Mouse (Mus musculus) embryonic facial prominence, embryonic 12.5 days (tissue): Measurements from ENCODE around the gene Gm16253. TPM values are rescaled to one million over a fixed set of nuclear protein-coding genes. Genes with fewer than 3 reads are reported as not detected.
A peak's percentile ranks its signal among the peaks of the same experiment; 100 is the strongest.

Experiments used
- ATAC-seq: fragments of 200-750 bp; cut with Nextera tagmentation; 2 replicates; pipeline ENCODE4 v1.8.0; 2017; ENCODE audit not compliant: insufficient number of reproducible peaks, insufficient read depth, low FRiP score, low TSS enrichment
- H3K27ac ChIP-seq: fragments of 300-500 bp; sonication (generic); 2 replicates; pipeline ENCODE4 v1.5.1; 2016; ENCODE audit warnings: mild to moderate bottlenecking
- H3K27me3 ChIP-seq: fragments of 300-500 bp; sonication (generic); 2 replicates; pipeline ENCODE4 v1.6.1; 2016; ENCODE audit warnings: mild to moderate bottlenecking, moderate library complexity
- H3K36me3 ChIP-seq: fragments of 300-500 bp; sonication (generic); 2 replicates; pipeline ENCODE4 v1.6.1; 2016; ENCODE audit warnings: mild to moderate bottlenecking
- H3K4me1 ChIP-seq: fragments of 300-500 bp; sonication (generic); 2 replicates; pipeline ENCODE4 v1.6.1; 2016
- H3K4me2 ChIP-seq: fragments of 300-500 bp; sonication (generic); replicated peaks from 2 replicates; pipeline ENCODE4 v1.6.1; 2016; ENCODE audit warnings: mild to moderate bottlenecking, moderate library complexity
- H3K4me3 ChIP-seq: fragments of 300-500 bp; sonication (generic); 2 replicates; pipeline ENCODE4 v1.5.1; 2016; ENCODE audit warnings: mild to moderate bottlenecking
- H3K9ac ChIP-seq: fragments of 300-500 bp; sonication (generic); 2 replicates; pipeline ENCODE4 v1.6.1; 2016; ENCODE audit warnings: mild to moderate bottlenecking, moderate library complexity
- H3K9me3 ChIP-seq: fragments of 300-500 bp; sonication (generic); 2 replicates; pipeline ENCODE4 v1.6.1; 2016; ENCODE audit warnings: mild to moderate bottlenecking, moderate library complexity
- WGBS: fragments of 180-500 bp; shearing (Covaris S2); methylation state at CpG from one replicate; pipeline ENCODE4 v1.1.7; 2016; 5-methylcytosine and 5-hydroxymethylcytosine counted together
- polyA plus RNA-seq: library from polyadenylated mRNA; unstranded; fragments of >200 nt; fragmentation: Nextera tagmentation; extraction: Ambion mirVana; gene quantifications from 2 replicates; pipeline ENCODE4 v1.2.1, GENCODE M21; 2016

Gene Gm16253
- 2.1 and 2.4 TPM in 2 replicates for polyA plus RNA-seq

- peak within 1 kb of the TSS; percentile 80 for H3K27ac ChIP-seq
- H3K36me3 ChIP-seq = no peaks in the 10 kb centered on the region
- peaks cover 19% of the 10 kb centered on the region for H3K4me1 ChIP-seq
- ATAC-seq = peak; percentile 77
- 28% methylated on average over 17 of the region's 17 CpGs for WGBS
- peak within 1 kb of the TSS; percentile 9 for H3K4me3 ChIP-seq
- H3K9ac ChIP-seq = no peak within 1 kb of the TSS
- no peaks in the 10 kb centered on the region for H3K27me3 ChIP-seq
- peak within 1 kb of the TSS; percentile 38 for H3K4me2 ChIP-seq
- H3K9me3 ChIP-seq = no peaks in the 10 kb centered on the region
These were observed at the start of gene Gm16253 for GRCm38 (mm10) chr3:96576690-96577541. Gene Gm16253 (plus strand): TSS chr3:96576984.

DNA sequence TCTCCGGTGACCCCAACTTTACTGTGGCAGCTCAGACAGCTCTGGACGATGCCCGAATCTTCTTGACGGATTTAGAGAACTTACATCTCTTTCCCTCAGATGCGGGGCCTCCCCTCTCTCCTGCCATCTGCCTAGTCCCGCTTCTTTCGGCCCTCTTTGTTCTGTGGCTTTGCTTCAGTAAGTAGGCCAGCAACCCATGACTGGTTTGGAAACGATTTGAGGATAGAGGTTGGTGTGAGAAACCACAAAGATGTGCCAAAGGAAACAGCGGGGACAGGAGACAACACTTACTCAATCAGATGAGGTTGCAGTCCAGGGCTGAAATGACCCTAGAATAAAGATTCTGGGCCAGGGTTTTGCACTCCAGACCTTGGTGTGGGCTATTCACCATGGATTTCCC, 48.3 kb upstream of the Gm16253 start:
- no peak overlapping the region for H3K4me2 ChIP-seq
- H3K9me3 ChIP-seq = no peaks in the 10 kb centered on the region
- peaks cover 42% of the 10 kb centered on the region for H3K27me3 ChIP-seq
- H3K27ac ChIP-seq = no peak overlapping the region
- H3K4me3 ChIP-seq = no peak overlapping the region
- ATAC-seq = no peak
- H3K9ac ChIP-seq = no peak overlapping the region
- H3K4me1 ChIP-seq = peaks cover 9% of the 10 kb centered on the region
- 54% methylated on average over 9 of the region's 9 CpGs for WGBS
- no peaks in the 10 kb centered on the region for H3K36me3 ChIP-seq

DNA sequence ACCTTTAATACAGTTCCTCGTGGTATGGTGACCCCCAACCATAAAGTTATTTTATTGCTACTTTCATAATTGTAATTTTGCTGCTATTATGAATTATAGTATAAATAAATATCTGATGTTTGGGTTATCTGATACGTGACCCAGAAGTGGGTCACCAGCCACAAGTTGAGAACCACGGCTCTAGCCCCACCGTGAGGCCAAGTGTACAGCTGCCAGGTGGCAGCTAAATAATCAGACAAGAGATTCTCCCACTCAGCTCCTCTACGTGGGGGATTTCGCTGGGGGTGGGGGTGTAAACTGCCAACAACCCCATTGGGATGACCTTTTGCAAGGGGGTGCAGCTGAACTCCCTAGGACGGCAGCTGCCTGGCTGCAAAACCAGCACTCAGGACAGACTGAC, 44.7 kb upstream of the Gm16253 start:
- Histone ChIP-seq H3K27me3 (peaks cover 24% of the 10 kb centered on the region), H3K9me3 (no peaks in the 10 kb centered on the region), H3K9ac (no peak overlapping the region), H3K4me3 (no peak overlapping the region), H3K27ac (no peak overlapping the region), H3K4me2 (no peak overlapping the region), H3K36me3 (no peaks in the 10 kb centered on the region), H3K4me1 (peaks cover 6% of the 10 kb centered on the region)
- ATAC-seq = no peak
- 61% methylated on average over 7 of the region's 7 CpGs for WGBS

GRCm38 (mm10) chr3:96534300-96534699, 42.5 kb upstream of the Gm16253 start:
- Histone ChIP-seq H3K4me2 (no peak overlapping the region), H3K27ac (no peak overlapping the region), H3K4me1 (peaks cover 4% of the 10 kb centered on the region; the same call in 1 of the 2 replicates), H3K9ac (no peak overlapping the region), H3K27me3 (0 out of 2 replicates have a peak, but pooled peaks cover 2% of the 10 kb centered on the region), H3K36me3 (no peaks in the 10 kb centered on the region), H3K9me3 (no peaks in the 10 kb centered on the region), H3K4me3 (no peak overlapping the region)
- 60% methylated on average over 2 of the region's 2 CpGs for WGBS
- no peak for ATAC-seq

- no peaks in the 10 kb centered on the region for H3K9me3 ChIP-seq
- H3K9ac ChIP-seq = no peak overlapping the region
- no peak overlapping the region for H3K4me2 ChIP-seq
- H3K27ac ChIP-seq = no peak overlapping the region
- no peak overlapping the region for H3K4me3 ChIP-seq
- no peak for ATAC-seq
- peaks cover 4% of the 10 kb centered on the region; the same call in 1 of the 2 replicates for H3K4me1 ChIP-seq
- no peaks in the 10 kb centered on the region for H3K27me3 ChIP-seq
- WGBS = 24% methylated on average over 2 of the region's 2 CpGs
- H3K36me3 ChIP-seq = no peaks in the 10 kb centered on the region
These were observed 37.5 kb upstream of the Gm16253 start for GRCm38 (mm10) chr3:96539316-96539715.

GRCm38 (mm10) chr3:96540740-96541139, 36.0 kb upstream of the Gm16253 start:
- 42% methylated on average over 6 of the region's 6 CpGs for WGBS
- Histone ChIP-seq H3K9ac (no peak overlapping the region), H3K4me2 (no peak overlapping the region), H3K27ac (no peak overlapping the region), H3K36me3 (no peaks in the 10 kb centered on the region), H3K27me3 (no peaks in the 10 kb centered on the region), H3K9me3 (no peaks in the 10 kb centered on the region), H3K4me3 (no peak overlapping the region), H3K4me1 (peaks cover 4% of the 10 kb centered on the region; the same call in 1 of the 2 replicates)
- no peak for ATAC-seq

DNA sequence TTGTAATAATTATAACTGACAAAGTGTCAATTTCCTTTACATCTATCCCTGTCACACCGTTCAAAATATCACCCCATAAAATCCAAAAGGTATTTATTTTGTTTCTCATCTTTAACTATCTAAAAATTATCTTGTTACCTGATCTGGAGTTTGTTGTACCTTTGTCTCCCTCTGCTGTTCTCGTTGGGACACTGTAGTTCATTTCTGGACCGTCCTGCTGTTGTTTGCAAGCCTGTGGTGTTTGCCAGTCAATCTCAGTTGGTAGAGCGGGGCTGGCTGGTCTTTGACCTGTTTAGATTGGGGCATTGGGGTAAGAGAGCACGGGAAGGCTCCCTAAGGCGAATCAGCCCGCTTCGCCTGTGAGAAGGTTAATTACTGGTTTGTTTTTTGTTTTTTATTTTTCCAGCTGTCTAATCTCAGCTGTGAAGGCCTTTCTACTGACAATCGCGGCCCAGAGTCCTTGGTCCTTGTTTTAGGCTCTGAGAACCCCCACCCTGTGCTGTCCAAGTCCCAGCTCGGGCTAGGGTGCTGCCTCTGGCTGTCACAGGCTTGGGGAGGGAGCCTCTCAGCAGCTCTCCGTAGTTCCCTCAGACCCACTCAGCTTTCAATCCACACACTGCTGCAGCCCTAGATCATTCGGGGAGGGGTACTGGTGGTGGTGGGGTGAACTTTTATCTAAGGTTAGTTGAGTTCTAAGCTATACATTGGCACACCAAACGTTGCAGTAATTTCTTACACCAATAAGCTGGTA, 35.3 kb upstream of the Gm16253 start:
- Histone ChIP-seq H3K9me3 (no peaks in the 10 kb centered on the region), H3K4me1 (peaks cover 4% of the 10 kb centered on the region; the same call in 1 of the 2 replicates), H3K4me3 (no peak overlapping the region), H3K9ac (no peak overlapping the region), H3K4me2 (no peak overlapping the region), H3K36me3 (no peaks in the 10 kb centered on the region), H3K27ac (no peak overlapping the region), H3K27me3 (no peaks in the 10 kb centered on the region)
- 19% methylated on average over 14 of the region's 14 CpGs for WGBS
- ATAC-seq = no peak

DNA sequence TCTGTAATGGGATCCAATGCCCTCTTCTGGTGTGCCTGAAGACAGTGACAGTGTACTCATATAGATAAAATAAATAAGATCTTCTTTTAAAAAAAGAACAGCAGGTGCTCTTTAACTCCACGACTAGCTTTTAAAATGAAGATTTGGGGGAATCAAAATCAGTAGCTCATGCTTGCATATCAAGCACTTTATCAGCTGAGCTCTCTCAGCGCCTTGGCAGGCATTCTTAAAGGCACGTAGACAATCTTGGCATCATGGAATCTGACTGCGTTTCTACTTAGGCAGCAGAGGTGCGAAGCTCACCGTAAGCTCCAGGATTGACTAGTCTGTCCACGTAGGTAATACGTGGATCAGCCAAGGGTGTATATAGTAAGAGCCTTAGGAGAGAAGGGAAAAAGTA, 34.2 kb upstream of the Gm16253 start:
- H3K36me3 ChIP-seq = no peaks in the 10 kb centered on the region
- H3K4me3 ChIP-seq = no peak overlapping the region
- no peaks in the 10 kb centered on the region for H3K9me3 ChIP-seq
- WGBS = 78% methylated on average over 8 of the region's 8 CpGs
- no peak overlapping the region for H3K27ac ChIP-seq
- H3K4me2 ChIP-seq = no peak overlapping the region
- H3K4me1 ChIP-seq = peaks cover 4% of the 10 kb centered on the region; the same call in 1 of the 2 replicates
- H3K27me3 ChIP-seq = no peaks in the 10 kb centered on the region
- no peak for ATAC-seq
- no peak overlapping the region for H3K9ac ChIP-seq

DNA sequence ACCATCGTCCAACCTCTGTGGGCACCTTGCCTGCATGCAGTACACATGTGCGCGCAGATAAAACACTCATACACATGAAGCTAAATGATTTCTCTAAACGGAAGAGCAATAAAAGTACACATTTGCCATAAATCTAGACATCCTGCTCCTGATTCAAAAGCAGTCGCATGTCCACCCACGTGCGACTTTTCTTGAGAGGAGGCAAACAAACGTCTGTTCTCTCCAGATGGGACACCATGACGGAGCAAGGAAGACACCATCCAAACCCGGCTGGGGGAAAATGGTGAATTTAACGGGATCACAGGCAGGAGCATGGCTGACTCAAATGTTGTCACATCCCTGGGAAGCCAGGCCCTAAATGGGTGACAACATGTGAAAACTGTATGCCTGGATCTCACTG, 33.4 kb upstream of the Gm16253 start:
- H3K4me3 ChIP-seq = no peak overlapping the region
- ATAC-seq = no peak
- no peak overlapping the region for H3K9ac ChIP-seq
- H3K4me1 ChIP-seq = peaks cover 4% of the 10 kb centered on the region; the same call in 1 of the 2 replicates
- no peaks in the 10 kb centered on the region for H3K9me3 ChIP-seq
- no peaks in the 10 kb centered on the region for H3K36me3 ChIP-seq
- no peak overlapping the region for H3K4me2 ChIP-seq
- no peak overlapping the region for H3K27ac ChIP-seq
- WGBS = 84% methylated on average over 11 of the region's 11 CpGs
- no peaks in the 10 kb centered on the region for H3K27me3 ChIP-seq

DNA sequence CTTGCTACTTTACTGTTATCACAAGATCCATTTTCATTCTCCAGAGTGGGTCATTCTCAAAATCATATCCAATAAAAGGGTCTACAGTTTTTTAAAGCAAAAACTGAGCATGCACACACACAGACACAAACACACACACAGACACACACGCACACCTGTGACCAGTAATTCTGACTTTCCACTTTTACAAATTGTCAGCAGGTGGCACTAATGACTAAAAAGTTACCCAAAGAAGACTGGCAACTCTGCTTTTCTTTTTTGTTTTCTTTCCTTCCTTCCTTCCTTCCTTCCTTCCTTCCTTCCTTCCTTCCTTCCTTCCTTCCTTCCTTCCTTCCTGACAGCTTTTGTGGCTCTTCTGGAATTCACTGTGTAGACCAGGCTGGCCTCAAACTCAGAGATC, 31.2 kb upstream of the Gm16253 start:
- Histone ChIP-seq H3K4me2 (no peak overlapping the region), H3K4me3 (no peak overlapping the region), H3K27ac (no peak overlapping the region), H3K4me1 (no peaks in the 10 kb centered on the region), H3K27me3 (no peaks in the 10 kb centered on the region), H3K9me3 (no peaks in the 10 kb centered on the region), H3K36me3 (no peaks in the 10 kb centered on the region), H3K9ac (no peak overlapping the region)
- WGBS = 47% methylated on average over 1 of the region's 1 CpGs
- no peak for ATAC-seq

DNA sequence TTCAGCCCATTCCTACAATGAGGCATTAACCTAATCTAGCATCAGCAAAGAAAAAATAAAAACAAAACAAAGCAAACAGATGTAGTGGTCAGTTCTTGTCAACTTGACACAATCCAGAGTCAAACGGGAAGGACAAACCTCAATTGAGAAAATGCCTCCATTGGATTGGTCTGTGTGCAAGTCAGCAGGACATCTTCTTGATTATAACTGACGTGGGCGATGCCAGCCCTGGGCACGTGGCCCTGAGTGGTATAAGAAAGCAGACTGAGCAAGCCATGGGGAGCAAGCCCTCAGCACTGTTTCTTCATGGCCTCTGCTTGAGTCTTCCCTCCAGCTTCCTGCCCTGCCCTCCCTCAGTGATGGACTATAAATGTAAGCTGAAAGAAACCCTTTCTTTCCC, 29.9 kb upstream of the Gm16253 start:
- Histone ChIP-seq H3K27ac (no peak overlapping the region), H3K9me3 (no peaks in the 10 kb centered on the region), H3K36me3 (no peaks in the 10 kb centered on the region), H3K4me2 (0 out of 2 replicates have a peak overlapping the region, but pooled peaks have one; percentile 10), H3K4me1 (no peaks in the 10 kb centered on the region), H3K27me3 (no peaks in the 10 kb centered on the region), H3K9ac (no peak overlapping the region), H3K4me3 (no peak overlapping the region)
- 46% methylated on average over 4 of the region's 4 CpGs for WGBS
- ATAC-seq = no peak
